Mouse (Mus musculus): ENCODE results near the gene Pilra. TPM values are rescaled to one million over a fixed set of nuclear protein-coding genes. Genes with fewer than 3 reads are reported as not detected.

Gene Pilra
- total and polyA plus RNA-seq, 3 experiments, result 0.89 to 1.5 TPM; not detected in 1

GRCm38 (mm10) chr5:137772755-137773154, 63.3 kb downstream of the Pilra start:
- no peaks in the 10 kb centered on the region for H3K79me2 ChIP-seq (ENCODE audit: control insufficient read depth, insufficient read depth, low read length, poor library complexity)
- no peaks in the 10 kb centered on the region for H3K27me3 ChIP-seq (ENCODE audit: control insufficient read depth in 1 of 2, insufficient read depth in 2 of 2, low read length in 2 of 2)
- peak; percentile 27; the same call in 1 of the 2 replicates for TF ChIP-seq MXI1 (IDR thresholded peaks at IDR 0.05; ENCODE audit: low read depth, low read length)
- TF ChIP-seq GATA1 (IDR thresholded peaks at IDR 0.05; ENCODE audit: low read depth, low read length), result peak; percentile 77
- no peak for TF ChIP-seq POLR2AphosphoS5 (IDR thresholded peaks at IDR 0.05; ENCODE audit: borderline replicate concordance, low read depth, low read length)
- TF ChIP-seq EP300 (IDR thresholded peaks at IDR 0.05; ENCODE audit: low read depth in 1 of 2, low read length in 2 of 2), result peak; percentile 68 to 83
- TF ChIP-seq E2F4 (IDR thresholded peaks at IDR 0.05; ENCODE audit: borderline replicate concordance, low read depth, low read length), result no peak
- peak; percentile 59; the same call in 1 of the 2 replicates for TF ChIP-seq MAZ (IDR thresholded peaks at IDR 0.05; ENCODE audit: low read depth, low read length)
- peak; percentile 67 for TF ChIP-seq SIN3A (IDR thresholded peaks at IDR 0.05; ENCODE audit: low read length)
- TF ChIP-seq MAX (IDR thresholded peaks at IDR 0.05; ENCODE audit: low read length), result 0 out of 2 replicates have a peak, but pooled peaks have one; percentile 31
- TF ChIP-seq TCF12 (IDR thresholded peaks at IDR 0.05; ENCODE audit: low read depth, low read length), result peak; percentile 77
- peak; percentile 68 for TF ChIP-seq ETS1 (IDR thresholded peaks at IDR 0.05; ENCODE audit: low read depth, low read length)
- no peak for TF ChIP-seq CHD1 (IDR thresholded peaks at IDR 0.05; ENCODE audit: low read depth, low read length)
- peak; percentile 53; the same call in 1 of the 2 replicates for TF ChIP-seq MYB (IDR thresholded peaks at IDR 0.05; ENCODE audit: low read depth, low read length)
- peak; percentile 48 for TF ChIP-seq TAL1 (IDR thresholded peaks at IDR 0.05; ENCODE audit: low read length)
- TF ChIP-seq MYC (IDR thresholded peaks at IDR 0.05; ENCODE audit: low read depth, low read length), result 0 out of 2 replicates have a peak, but pooled peaks have one; percentile 44
- peak overlapping the region; percentile 39 for H3K27ac ChIP-seq (ENCODE audit: control insufficient read depth, low read depth, low read length)
- peak; percentile 64 for DNase-seq (ENCODE audit: low read depth, low spot score)
- no peak overlapping the region for H3K4me3 ChIP-seq (ENCODE audit: control insufficient read depth in 1 of 2, insufficient read depth in 1 of 2, low read depth in 2 of 2, low read length in 2 of 2)
- H3K9ac ChIP-seq (ENCODE audit: control insufficient read depth, low read depth, low read length, poor library complexity, severe bottlenecking), result no peak overlapping the region
- peaks cover 14 to 27% of the 10 kb centered on the region in 2 experiments for H3K4me1 ChIP-seq (ENCODE audit: control insufficient read depth in 1 of 2, insufficient read depth in 2 of 2, low read length in 2 of 2)
- no peaks in the 10 kb centered on the region for H3K9me3 ChIP-seq (replicated peaks; ENCODE audit: insufficient read depth, low read length)
- H3K36me3 ChIP-seq (ENCODE audit: control insufficient read depth in 1 of 2, insufficient read depth in 2 of 2, low read length in 2 of 2), result peaks cover 0 to 10% of the 10 kb centered on the region in 2 experiments; a peak in 2 of 4 replicates

Other genes starting within 250 kb of the Pilra start
- 11.9 and 12.4 TPM in 2 replicates for gene Mospd3, start 235.2 kb downstream of the Pilra start, total RNA-seq (2012; rRNA removed)
- 100 to 1,000 TPM in 1 of 2 experiments, not detected in 1; 144 TPM for gene Mospd3, start 235.2 kb downstream of the Pilra start, polyA plus RNA-seq (2012; ENCODE audit: insufficient read depth in 1 of 2, insufficient read length in 2 of 2, low read depth in 1 of 2, low replicate concordance in 2 of 2, missing spikeins in 1 of 2)
- gene Pcolce, start 222.5 kb downstream of the Pilra start, total RNA-seq (2012; rRNA removed), result 0.07 and 0.23 TPM in 2 replicates
- under 1 TPM in 1 of 2 experiments, not detected in 1; 0.77 TPM for gene Pcolce, start 222.5 kb downstream of the Pilra start, polyA plus RNA-seq (2012; ENCODE audit: insufficient read depth in 1 of 2, insufficient read length in 2 of 2, low read depth in 1 of 2, low replicate concordance in 2 of 2, missing spikeins in 1 of 2)
- 0.13 and 0.42 TPM in 2 replicates for gene Fbxo24, start 207.3 kb downstream of the Pilra start, total RNA-seq (2012; rRNA removed)
- under 1 TPM in 1 of 2 experiments, not detected in 1; 0.46 TPM for gene Fbxo24, start 207.3 kb downstream of the Pilra start, polyA plus RNA-seq (2012; ENCODE audit: insufficient read depth in 1 of 2, insufficient read length in 2 of 2, low read depth in 1 of 2, low replicate concordance in 2 of 2, missing spikeins in 1 of 2)
- 9.1 and 9.7 TPM in 2 replicates for gene Lrch4, start 207.2 kb downstream of the Pilra start, total RNA-seq (2012; rRNA removed)
- gene Lrch4, start 207.2 kb downstream of the Pilra start, polyA plus RNA-seq (2012; ENCODE audit: insufficient read depth in 1 of 2, insufficient read length in 2 of 2, low read depth in 1 of 2, low replicate concordance in 2 of 2, missing spikeins in 1 of 2), result 100 to 1,000 TPM in 1 of 2 experiments, 10 to 100 TPM in 1; 47.0 to 239 TPM
- gene Gm20605, start 207.1 kb downstream of the Pilra start, total RNA-seq (2012; rRNA removed), result 2.4 and 2.5 TPM in 2 replicates
- 10 to 100 TPM in 1 of 2 experiments, not detected in 1; 12.7 TPM for gene Gm20605, start 207.1 kb downstream of the Pilra start, polyA plus RNA-seq (2012; ENCODE audit: insufficient read depth in 1 of 2, insufficient read length in 2 of 2, low read depth in 1 of 2, low replicate concordance in 2 of 2, missing spikeins in 1 of 2)
- gene Sap25, start 194.9 kb downstream of the Pilra start, total RNA-seq (2012; rRNA removed), result 1.9 and 3.0 TPM in 2 replicates
- 10 to 100 TPM in 1 of 2 experiments, not detected in 1; 22.7 TPM for gene Sap25, start 194.9 kb downstream of the Pilra start, polyA plus RNA-seq (2012; ENCODE audit: insufficient read depth in 1 of 2, insufficient read length in 2 of 2, low read depth in 1 of 2, low replicate concordance in 2 of 2, missing spikeins in 1 of 2)
- gene Irs3, start 190.6 kb downstream of the Pilra start, total RNA-seq (2012; rRNA removed), result 0.10 TPM in 1 of 2 replicates, not detected in the other
- not detected for gene Irs3, start 190.6 kb downstream of the Pilra start, polyA plus RNA-seq (2012; ENCODE audit: insufficient read depth in 1 of 2, insufficient read length in 2 of 2, low read depth in 1 of 2, low replicate concordance in 2 of 2, missing spikeins in 1 of 2)
- 18.7 and 30.0 TPM in 2 replicates for gene Agfg2, start 151.6 kb downstream of the Pilra start, total RNA-seq (2012; rRNA removed)
- gene Agfg2, start 151.6 kb downstream of the Pilra start, polyA plus RNA-seq (2012; ENCODE audit: insufficient read depth in 1 of 2, insufficient read length in 2 of 2, low read depth in 1 of 2, low replicate concordance in 2 of 2, missing spikeins in 1 of 2), result 10 to 100 TPM in 1 of 2 experiments, not detected in 1; 38.9 TPM
- gene Nyap1, start 94.7 kb downstream of the Pilra start, total RNA-seq (2012; rRNA removed), result 0.39 and 0.42 TPM in 2 replicates
- 1 to 10 TPM in 1 of 2 experiments, not detected in 1; 1.1 TPM for gene Nyap1, start 94.7 kb downstream of the Pilra start, polyA plus RNA-seq (2012; ENCODE audit: insufficient read depth in 1 of 2, insufficient read length in 2 of 2, low read depth in 1 of 2, low replicate concordance in 2 of 2, missing spikeins in 1 of 2)
- gene Tsc22d4, start 90.6 kb downstream of the Pilra start, total RNA-seq (2012; rRNA removed), result 52.7 and 58.3 TPM in 2 replicates
- 100 to 1,000 TPM in 1 of 2 experiments, not detected in 1; 203 TPM for gene Tsc22d4, start 90.6 kb downstream of the Pilra start, polyA plus RNA-seq (2012; ENCODE audit: insufficient read depth in 1 of 2, insufficient read length in 2 of 2, low read depth in 1 of 2, low replicate concordance in 2 of 2, missing spikeins in 1 of 2)
- 35.0 and 35.8 TPM in 2 replicates for gene Ppp1r35, start 57.4 kb downstream of the Pilra start, total RNA-seq (2012; rRNA removed)
- gene Ppp1r35, start 57.4 kb downstream of the Pilra start, polyA plus RNA-seq (2012; ENCODE audit: insufficient read depth in 1 of 2, insufficient read length in 2 of 2, low read depth in 1 of 2, low replicate concordance in 2 of 2, missing spikeins in 1 of 2), result 10 to 100 TPM in 1 of 2 experiments, not detected in 1; 46.2 TPM
- gene Mepce, start 48.6 kb downstream of the Pilra start, total RNA-seq (2012; rRNA removed), result 49.1 and 58.7 TPM in 2 replicates
- gene Mepce, start 48.6 kb downstream of the Pilra start, polyA plus RNA-seq (2012; ENCODE audit: insufficient read depth in 1 of 2, insufficient read length in 2 of 2, low read depth in 1 of 2, low replicate concordance in 2 of 2, missing spikeins in 1 of 2), result 10 to 100 TPM in 1 of 2 experiments, not detected in 1; 74.2 TPM
- gene Zcwpw1, start 48.5 kb downstream of the Pilra start, total RNA-seq (2012; rRNA removed), result 5.6 and 11.1 TPM in 2 replicates
- gene Zcwpw1, start 48.5 kb downstream of the Pilra start, polyA plus RNA-seq (2012; ENCODE audit: insufficient read depth in 1 of 2, insufficient read length in 2 of 2, low read depth in 1 of 2, low replicate concordance in 2 of 2, missing spikeins in 1 of 2), result 10 to 100 TPM in 1 of 2 experiments, not detected in 1; 16.0 TPM
- 4.4 and 12.1 TPM in 2 replicates for gene Pilrb1, start 21.8 kb upstream of the Pilra start, total RNA-seq (2012; rRNA removed)
- gene Pilrb1, start 21.8 kb upstream of the Pilra start, polyA plus RNA-seq (2012; ENCODE audit: insufficient read depth in 1 of 2, insufficient read length in 2 of 2, low read depth in 1 of 2, low replicate concordance in 2 of 2, missing spikeins in 1 of 2), result 1 to 10 TPM in 1 of 2 experiments, not detected in 1; 4.5 TPM
- 32.1 and 71.7 TPM in 2 replicates for gene Pilrb2, start 35.5 kb upstream of the Pilra start, total RNA-seq (2012; rRNA removed)
- gene Pilrb2, start 35.5 kb upstream of the Pilra start, polyA plus RNA-seq (2012; ENCODE audit: insufficient read depth in 1 of 2, insufficient read length in 2 of 2, low read depth in 1 of 2, low replicate concordance in 2 of 2, missing spikeins in 1 of 2), result 10 to 100 TPM in 1 of 2 experiments, not detected in 1; 25.9 TPM
- gene Cyp3a13, start 85.3 kb upstream of the Pilra start, total RNA-seq (2012; rRNA removed), result not detected in 2 replicates
- gene Cyp3a13, start 85.3 kb upstream of the Pilra start, polyA plus RNA-seq (2012; ENCODE audit: insufficient read depth in 1 of 2, insufficient read length in 2 of 2, low read depth in 1 of 2, low replicate concordance in 2 of 2, missing spikeins in 1 of 2), result not detected
- gene Gjc3, start 126.8 kb upstream of the Pilra start, total RNA-seq (2012; rRNA removed), result not detected in 2 replicates
- gene Gjc3, start 126.8 kb upstream of the Pilra start, polyA plus RNA-seq (2012; ENCODE audit: insufficient read depth in 1 of 2, insufficient read length in 2 of 2, low read depth in 1 of 2, low replicate concordance in 2 of 2, missing spikeins in 1 of 2), result not detected
- not detected in 2 replicates for gene Azgp1, start 145.2 kb upstream of the Pilra start, total RNA-seq (2012; rRNA removed)
- gene Azgp1, start 145.2 kb upstream of the Pilra start, polyA plus RNA-seq (2012; ENCODE audit: insufficient read depth in 1 of 2, insufficient read length in 2 of 2, low read depth in 1 of 2, low replicate concordance in 2 of 2, missing spikeins in 1 of 2), result not detected
- gene Smok3a, start 185.0 kb upstream of the Pilra start, total RNA-seq (2012; rRNA removed), result not detected in 2 replicates
- not detected for gene Smok3a, start 185.0 kb upstream of the Pilra start, polyA plus RNA-seq (2012; ENCODE audit: insufficient read depth in 1 of 2, insufficient read length in 2 of 2, low read depth in 1 of 2, low replicate concordance in 2 of 2, missing spikeins in 1 of 2)
- not detected in 2 replicates for gene Smok3b, start 185.1 kb upstream of the Pilra start, total RNA-seq (2012; rRNA removed)
- not detected for gene Smok3b, start 185.1 kb upstream of the Pilra start, polyA plus RNA-seq (2012; ENCODE audit: insufficient read depth in 1 of 2, insufficient read length in 2 of 2, low read depth in 1 of 2, low replicate concordance in 2 of 2, missing spikeins in 1 of 2)
- not detected in 2 replicates for gene Smok3c, start 216.9 kb upstream of the Pilra start, total RNA-seq (2012; rRNA removed)
- gene Smok3c, start 216.9 kb upstream of the Pilra start, polyA plus RNA-seq (2012; ENCODE audit: insufficient read depth in 1 of 2, insufficient read length in 2 of 2, low read depth in 1 of 2, low replicate concordance in 2 of 2, missing spikeins in 1 of 2), result not detected
- gene Zkscan1, start 248.8 kb upstream of the Pilra start, total RNA-seq (2012; rRNA removed), result 11.5 and 13.4 TPM in 2 replicates
- gene Zkscan1, start 248.8 kb upstream of the Pilra start, polyA plus RNA-seq (2012; ENCODE audit: insufficient read depth in 1 of 2, insufficient read length in 2 of 2, low read depth in 1 of 2, low replicate concordance in 2 of 2, missing spikeins in 1 of 2), result 10 to 100 TPM; 10.6 to 51.7 TPM

Data from MEL (cell line).